Mouse (Mus musculus): Measurements from ENCODE around the gene Celf2.

- TF ChIP-seq POLR2A (IDR thresholded peaks at IDR 0.05; ENCODE audit: borderline replicate concordance, low read depth, low read length) (no peak), CTCF (IDR thresholded peaks at IDR 0.05; ENCODE audit: low read depth, low read length) (no peak)
These were observed 739.1 kb downstream of the Celf2 start for GRCm38 (mm10) chr2:6770214-6770613.

All from bone marrow macrophage, adult 2 months (primary cell).